Mouse (Mus musculus) right cerebral cortex, postnatal 25 days (tissue): ENCODE data around the gene Hs3st3b1.

Experiments
- DNase-seq: peaks from one replicate; pipeline ENCODE4 v3.0.0; 2022

Hs3st3b1 gene

GRCm38 (mm10) chr11:63921044-63921951 is 792 bp downstream of the Hs3st3b1 start:
- DNase-seq = no peak

GRCm38 (mm10) chr11:63920531-63920930 is 1.6 kb downstream of the Hs3st3b1 start:
- DNase-seq = peak; percentile 71

GRCm38 (mm10) chr11:63919211-63920098 is 2.6 kb downstream of the Hs3st3b1 start:
- DNase-seq = no peak

DNA sequence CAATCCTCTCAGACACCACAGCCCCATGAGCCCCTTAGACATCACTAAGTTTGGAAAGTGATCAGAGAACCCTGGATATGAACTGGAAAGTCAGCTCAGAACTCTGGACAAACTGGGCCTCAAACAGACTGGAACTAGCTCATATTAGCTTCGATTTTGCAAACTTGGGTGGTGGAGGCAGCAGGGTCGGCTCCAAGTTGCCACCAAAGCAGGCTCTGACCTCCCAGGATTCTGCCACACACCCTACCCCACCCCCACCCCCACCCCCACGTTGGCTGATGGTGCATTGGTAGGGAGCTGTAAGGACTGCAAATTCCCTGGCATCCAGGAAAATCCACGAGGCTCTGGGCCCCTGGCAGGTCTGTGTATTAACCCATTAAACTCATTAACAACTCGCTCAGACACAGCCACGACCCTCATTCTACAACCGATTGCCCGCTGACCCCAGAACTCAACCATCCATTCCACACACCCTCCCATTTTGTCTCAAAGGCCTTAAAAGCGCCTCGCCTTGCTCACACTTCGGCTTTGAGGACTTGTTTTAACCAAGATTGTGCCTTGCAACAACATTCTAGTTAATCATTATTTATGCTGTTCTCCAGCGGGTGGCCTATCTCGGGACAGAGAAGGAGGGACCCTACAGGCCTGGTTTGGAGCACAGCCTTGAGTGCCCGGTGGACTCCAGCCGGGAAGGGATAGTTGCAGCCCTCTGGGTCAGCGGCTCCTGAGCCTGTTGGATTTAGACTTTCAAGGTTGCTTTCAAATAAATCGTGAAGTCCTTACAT is 3.6 kb downstream of the Hs3st3b1 start:
- no peak for DNase-seq

DNA sequence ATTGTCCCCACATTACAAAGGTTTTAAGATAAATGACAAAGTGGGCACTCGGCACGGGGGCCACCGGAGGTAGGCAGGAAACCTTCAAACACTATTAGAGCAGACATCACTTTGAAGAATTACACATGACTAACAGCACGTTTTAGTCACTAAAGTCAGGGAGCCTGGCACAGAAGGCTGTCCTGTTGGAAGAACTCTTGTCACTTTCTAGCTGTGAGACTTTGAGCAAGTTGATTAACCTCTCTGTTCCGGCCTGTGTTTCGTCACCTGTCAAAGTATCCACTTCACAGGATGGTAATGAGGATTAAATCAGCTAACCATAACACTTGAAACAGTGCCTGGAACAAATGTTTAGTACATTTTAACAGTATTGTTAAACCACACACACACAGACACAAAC is 4.5 kb downstream of the Hs3st3b1 start:
- no peak for DNase-seq

DNA sequence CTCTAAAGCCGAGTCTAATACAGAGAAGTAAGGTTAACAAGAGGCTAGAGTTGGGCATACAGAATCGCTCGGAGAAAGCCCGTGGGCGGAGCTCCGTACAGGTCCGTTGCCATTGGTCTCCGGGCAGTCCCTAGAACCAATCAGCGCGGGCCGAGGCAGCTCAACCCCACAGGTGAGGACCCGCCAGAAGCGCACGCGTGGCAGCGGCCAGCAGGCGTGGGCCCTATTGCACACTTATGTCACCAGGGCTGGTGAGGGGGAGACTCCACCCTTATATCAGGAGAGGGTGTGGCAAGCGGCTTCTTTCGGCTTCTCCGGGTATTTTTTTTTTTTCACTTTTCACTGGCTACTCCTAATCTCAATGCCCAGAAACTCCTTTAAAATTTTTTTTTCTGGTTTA is 7.7 kb downstream of the Hs3st3b1 start:
- DNase-seq = peak; percentile 58

DNA sequence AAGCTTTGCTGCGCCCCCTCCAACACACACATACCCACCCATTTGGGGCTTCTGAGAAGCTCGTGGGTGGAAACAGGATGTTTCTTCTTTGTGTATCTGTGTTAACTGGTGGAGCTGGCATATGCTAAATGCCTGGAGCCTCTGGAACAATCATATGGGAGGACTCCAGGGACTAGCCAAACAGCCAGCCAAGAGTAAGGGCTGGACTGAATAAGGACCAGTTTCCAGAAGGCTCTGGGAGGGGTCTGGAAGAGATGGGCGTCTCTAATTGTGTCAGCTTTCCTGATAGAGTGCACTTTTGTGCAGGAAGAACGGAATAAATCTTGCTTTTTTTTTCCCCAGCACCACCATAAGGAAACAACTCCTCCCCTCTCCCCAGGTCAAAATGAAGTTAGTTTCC is 8.2 kb downstream of the Hs3st3b1 start:
- no peak for DNase-seq

DNA sequence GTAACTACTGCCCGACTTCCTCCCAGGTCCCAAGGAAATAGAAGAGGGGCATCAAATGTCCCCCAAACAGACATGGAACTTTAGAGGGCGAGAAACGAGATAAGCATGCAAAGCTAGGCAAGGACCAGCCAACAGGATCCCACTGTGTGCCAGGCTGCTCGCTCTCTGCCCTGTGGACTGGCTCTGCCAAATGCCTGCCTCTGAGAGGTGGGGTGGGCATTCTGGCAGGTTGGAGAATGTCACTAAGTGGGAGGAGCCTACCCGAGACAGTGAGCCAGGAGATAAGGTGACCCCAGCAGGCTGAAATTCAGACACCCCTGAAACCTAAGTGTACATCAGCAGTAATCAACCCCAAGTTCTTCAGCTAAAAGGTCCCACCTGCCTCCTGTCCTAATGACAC is 11.1 kb downstream of the Hs3st3b1 start:
- DNase-seq = no peak

GRCm38 (mm10) chr11:63909961-63910360 is 12.1 kb downstream of the Hs3st3b1 start:
- no peak for DNase-seq

- DNase-seq = no peak
These were observed 13.6 kb downstream of the Hs3st3b1 start for GRCm38 (mm10) chr11:63908500-63908899.

GRCm38 (mm10) chr11:63906552-63907353 is 15.3 kb downstream of the Hs3st3b1 start:
- no peak for DNase-seq

DNA sequence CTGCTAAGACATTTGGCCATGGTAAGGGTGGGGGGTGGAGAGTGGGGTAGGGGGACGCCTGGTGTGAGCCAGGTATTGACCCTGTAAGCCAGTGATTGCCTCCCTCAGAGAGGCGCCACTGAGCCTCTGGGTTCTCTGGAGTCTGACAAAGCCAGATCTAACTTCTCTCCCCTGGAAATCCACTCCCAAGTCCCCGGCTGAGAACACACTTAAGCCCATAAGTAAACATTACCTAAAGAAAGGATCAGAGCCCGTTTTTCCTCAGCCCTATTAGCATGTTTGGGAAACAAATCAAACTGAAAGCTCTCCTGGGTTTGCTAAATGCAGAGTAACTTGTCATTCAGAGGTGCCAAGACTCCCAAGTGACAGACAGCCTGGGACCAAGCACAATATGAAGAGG is 17.3 kb downstream of the Hs3st3b1 start:
- no peak for DNase-seq

- no peak for DNase-seq
These were observed 23.5 kb downstream of the Hs3st3b1 start for GRCm38 (mm10) chr11:63898509-63899168.

DNA sequence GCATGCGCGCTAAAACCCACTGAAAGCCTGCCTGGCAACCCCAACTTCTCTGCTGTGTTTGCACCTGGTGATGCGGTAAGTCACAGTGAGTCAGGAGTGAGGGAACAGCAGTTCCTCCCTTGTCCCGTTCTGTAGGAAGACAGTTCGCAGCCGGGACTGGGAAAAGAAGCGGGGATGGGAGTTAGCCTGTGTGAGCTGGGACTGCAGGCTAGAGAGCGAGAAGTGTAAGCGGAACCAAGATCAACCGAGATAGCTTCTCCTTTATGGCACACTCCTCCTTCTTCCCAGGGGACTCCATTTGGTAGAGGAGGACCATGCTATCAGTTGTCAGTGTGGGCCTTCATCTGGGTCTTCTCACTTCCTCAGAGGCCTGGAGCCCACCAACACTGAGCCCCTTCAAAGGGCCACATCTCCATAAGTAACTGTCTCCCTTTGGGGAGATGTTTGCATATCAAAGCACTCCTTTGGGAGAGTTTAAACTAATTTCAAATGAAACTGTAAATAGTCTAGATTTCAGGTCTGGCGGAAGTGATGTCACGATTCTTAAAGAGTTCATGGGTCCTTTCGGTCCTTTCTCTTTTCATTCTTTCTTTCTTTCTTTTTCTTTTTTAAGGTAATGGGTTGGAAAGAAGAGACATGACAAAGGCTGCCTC is 24.1 kb downstream of the Hs3st3b1 start:
- no peak for DNase-seq

DNA sequence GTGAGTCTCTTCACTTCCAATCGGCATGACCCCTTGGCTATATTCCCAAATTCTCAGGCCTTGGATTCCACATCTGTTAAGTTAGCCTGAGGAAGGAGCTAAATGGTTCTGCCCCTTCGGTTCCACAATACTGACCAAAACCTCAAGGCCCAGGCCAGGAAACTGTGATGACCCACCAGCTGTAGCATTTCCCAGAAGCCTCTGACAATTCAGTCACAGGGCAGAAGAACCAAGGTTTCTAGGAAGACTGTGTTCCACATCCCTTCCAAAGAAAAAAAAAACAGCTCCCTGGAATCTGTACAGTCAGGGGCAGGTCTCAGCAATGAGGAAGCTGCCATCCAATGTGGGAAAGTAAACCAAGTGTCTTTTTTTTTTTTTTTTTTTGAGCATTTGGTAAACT is 25.1 kb downstream of the Hs3st3b1 start:
- DNase-seq = no peak

- DNase-seq = no peak
These were observed 27.9 kb downstream of the Hs3st3b1 start for GRCm38 (mm10) chr11:63894188-63894587.

GRCm38 (mm10) chr11:63893557-63893956 is 28.5 kb downstream of the Hs3st3b1 start:
- no peak for DNase-seq

DNA sequence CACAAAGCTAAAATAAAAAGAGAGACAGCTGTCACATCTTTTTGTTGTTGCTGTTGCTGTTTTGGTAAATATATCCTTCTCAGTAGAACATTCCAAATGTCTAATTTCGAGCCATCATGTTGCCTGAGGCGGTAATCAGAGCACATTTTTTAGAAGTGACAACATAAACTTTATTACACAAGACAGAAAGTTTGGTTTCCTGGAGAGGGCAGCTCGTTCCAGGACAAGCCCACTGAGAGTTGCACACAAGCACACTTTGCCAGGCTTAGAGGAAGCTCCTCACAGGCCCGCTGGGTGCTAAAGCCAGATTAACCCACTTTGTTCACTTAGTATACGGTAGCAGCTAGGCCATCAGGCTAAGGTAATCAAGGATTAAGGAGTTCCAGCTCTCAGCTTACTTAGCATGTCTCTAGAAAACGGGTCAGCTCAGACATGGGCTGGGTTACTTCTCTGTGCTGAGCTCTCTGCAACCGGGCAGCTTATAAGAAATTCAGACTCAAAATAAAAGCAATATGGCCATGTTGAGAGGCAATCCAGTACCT is 30.5 kb downstream of the Hs3st3b1 start:
- DNase-seq = no peak

DNA sequence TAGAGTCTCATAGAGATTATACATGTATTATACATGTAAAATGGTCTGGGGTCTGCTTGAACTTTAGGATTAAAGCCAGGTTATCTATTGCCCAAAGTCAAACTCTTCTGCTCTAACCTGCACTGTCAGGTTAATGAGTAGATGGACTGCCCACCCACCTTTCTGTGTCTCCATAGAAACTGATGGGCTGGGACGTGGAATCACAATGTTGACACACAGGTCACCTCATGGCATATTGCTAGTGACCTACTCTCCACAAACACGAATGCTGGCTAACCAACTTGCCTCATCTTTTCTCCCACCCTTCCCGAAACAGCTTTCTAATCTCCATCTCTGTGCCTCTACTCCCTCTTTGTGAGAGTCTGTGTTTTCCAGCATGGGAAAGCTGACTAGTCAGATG is 38.7 kb downstream of the Hs3st3b1 start:
- DNase-seq = no peak

DNA sequence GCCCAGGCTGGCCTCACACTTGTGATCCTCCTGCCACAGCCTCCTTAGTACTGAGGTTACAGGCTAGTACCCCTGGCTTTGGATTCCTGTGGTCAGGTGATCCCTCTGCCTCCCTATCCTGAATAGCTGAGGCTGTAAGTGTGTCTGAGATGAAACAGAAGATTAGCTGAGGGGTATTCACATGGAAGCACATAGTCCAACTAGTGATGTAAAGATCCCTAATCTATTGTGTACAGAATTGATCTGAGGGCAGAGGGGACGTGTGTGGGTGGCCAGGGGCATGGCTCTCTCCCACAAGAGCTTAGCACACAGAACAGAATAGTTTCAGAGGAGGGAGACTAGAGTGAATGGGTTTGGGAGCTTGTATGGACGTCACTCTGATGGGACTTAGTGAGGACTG is 41.8 kb downstream of the Hs3st3b1 start:
- no peak for DNase-seq

DNA sequence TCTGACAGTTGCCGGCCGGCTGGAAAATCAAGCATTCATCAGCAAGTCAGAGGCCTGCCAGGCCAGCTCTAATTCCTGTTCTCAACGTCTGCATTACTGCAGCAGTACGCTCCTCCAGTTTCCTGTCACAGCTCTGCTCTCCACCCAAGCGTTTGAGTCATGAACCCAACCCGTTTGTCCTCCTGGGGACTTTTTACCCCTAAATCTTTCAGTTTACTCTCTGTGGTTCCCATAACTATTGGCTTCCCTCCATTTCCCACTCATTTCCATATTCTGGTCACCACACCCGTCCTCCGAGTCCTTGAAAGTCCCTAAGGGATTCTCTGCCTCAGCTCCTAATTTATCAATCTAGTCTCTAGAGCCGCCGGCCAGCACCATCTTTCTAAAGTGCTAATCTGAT is 42.8 kb downstream of the Hs3st3b1 start:
- no peak for DNase-seq
